Mouse (Mus musculus) midbrain, postnatal 0 days (tissue): ENCODE measurements at regions not wholly inside any gene's neighbourhood (a gene's known extent, or its start where the extent isn't known, plus 50 kb on each side); places are given as distances from the start of the nearest gene placed in this dataset.
A peak's percentile ranks its signal among the peaks of the same experiment; 100 is the strongest.
"Not testable (repeated sequence)": the region's sequence is repeated elsewhere in the genome, so short reads cannot be mapped to it uniquely, and the experiment has no call there.

Experiments used
- ATAC-seq: fragments of 200-750 bp; cut with Nextera tagmentation; 2 replicates; pipeline ENCODE4 v1.8.0; 2017; ENCODE audit warnings: moderate number of reproducible peaks, mild to moderate bottlenecking, moderate TSS enrichment, moderate library complexity; ENCODE audit not compliant: low FRiP score
- DNase-seq: peaks from one replicate; pipeline ENCODE4 v3.0.0-alpha.2; 2015; ENCODE audit warnings: low spot score
- H3K27ac ChIP-seq: fragments of 300-500 bp; sonication (generic); 2 replicates; pipeline ENCODE4 v1.5.1; 2014; ENCODE audit warnings: low read depth, mild to moderate bottlenecking, low read length, mixed read lengths
- H3K27me3 ChIP-seq: fragments of 300-500 bp; sonication (generic); 2 replicates; pipeline ENCODE4 v1.6.1; 2014; ENCODE audit warnings: low read length, control low read depth, mixed read lengths; ENCODE audit not compliant: insufficient read depth
- H3K36me3 ChIP-seq: fragments of 300-500 bp; sonication (generic); 2 replicates; pipeline ENCODE4 v1.6.1; 2014; ENCODE audit warnings: low read length, control low read depth, mixed read lengths; ENCODE audit not compliant: insufficient read depth
- H3K4me1 ChIP-seq: fragments of 300-500 bp; sonication (generic); 2 replicates; pipeline ENCODE4 v1.6.1; 2014; ENCODE audit warnings: mild to moderate bottlenecking, control low read depth, antibody characterized with exemption, low read length, mixed read lengths; ENCODE audit not compliant: insufficient read depth
- H3K4me2 ChIP-seq: fragments of 300-500 bp; sonication (generic); 2 replicates; pipeline ENCODE4 v1.6.1; 2014; ENCODE audit warnings: low read depth, mild to moderate bottlenecking, low read length, mixed read lengths; ENCODE audit not compliant: poor library complexity, severe bottlenecking
- H3K4me3 ChIP-seq: fragments of 300-500 bp; sonication (generic); 2 replicates; pipeline ENCODE4 v1.5.1; 2014; ENCODE audit warnings: low read depth, mild to moderate bottlenecking, low read length, moderate library complexity
- H3K9ac ChIP-seq: fragments of 300-500 bp; sonication (generic); replicated peaks from 2 replicates; pipeline ENCODE4 v1.6.1; 2014; ENCODE audit warnings: mild to moderate bottlenecking, low read length, moderate library complexity, mixed read lengths; ENCODE audit not compliant: poor library complexity, severe bottlenecking
- H3K9me3 ChIP-seq: fragments of 300-500 bp; sonication (generic); 2 replicates; pipeline ENCODE4 v1.6.1; 2016; ENCODE audit warnings: low read length, control low read depth
- CTCF ChIP-seq: IDR thresholded peaks from 2 replicates; pipeline ENCODE4 v1.5.1; 2016; ENCODE audit warnings: antibody characterized with exemption, mild to moderate bottlenecking
- WGBS: fragments of 180-500 bp; shearing (Covaris S2); extraction: QIAGEN DNeasy Blood & Tissue Kit; methylation state at CpG from one replicate; pipeline ENCODE4 v1.1.7; 2014; 5-methylcytosine and 5-hydroxymethylcytosine counted together

GRCm38 (mm10) chr12:112299603-112300002 lies 153.6 kb downstream of the Kif26a start:
- Histone ChIP-seq H3K4me2 (no peak overlapping the region), H3K4me3 (no peak overlapping the region), H3K4me1 (peaks cover 21% of the 10 kb centered on the region), H3K9ac (no peak overlapping the region), H3K27ac (no peak overlapping the region; the same call in 1 of the 2 replicates), H3K9me3 (no peaks in the 10 kb centered on the region), H3K36me3 (no peaks in the 10 kb centered on the region), H3K27me3 (peaks cover 12% of the 10 kb centered on the region)
- TF ChIP-seq CTCF, result peak; percentile 11
- DNase-seq (no peak), ATAC-seq (no peak)
- WGBS, result 61% methylated on average over 6 of the region's 6 CpGs

DNA sequence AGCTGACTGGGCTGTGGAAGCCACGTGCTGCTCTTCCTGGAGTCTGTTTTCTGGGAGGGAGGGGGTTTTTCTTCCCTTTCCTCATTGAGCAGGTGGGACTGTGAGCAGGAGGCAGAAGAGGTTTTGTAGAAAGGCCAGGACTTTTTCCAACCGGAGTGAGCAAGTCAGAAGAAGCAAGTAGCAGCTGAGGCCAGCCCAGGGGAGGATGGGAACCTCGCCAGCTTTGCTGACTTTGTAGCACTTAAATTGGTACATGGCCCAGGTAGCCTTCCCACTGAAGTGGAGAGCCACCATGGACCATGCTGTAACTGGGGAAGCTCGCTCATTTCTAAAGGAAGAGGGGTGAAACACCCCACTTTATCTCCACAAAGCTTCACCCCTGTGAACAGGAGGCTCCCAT lies 154.1 kb downstream of the Kif26a start:
- Histone ChIP-seq H3K27ac (no peak overlapping the region), H3K27me3 (peaks cover 12% of the 10 kb centered on the region), H3K4me2 (no peak overlapping the region), H3K4me3 (no peak overlapping the region), H3K9ac (no peak overlapping the region), H3K9me3 (no peaks in the 10 kb centered on the region), H3K4me1 (peaks cover 23% of the 10 kb centered on the region), H3K36me3 (no peaks in the 10 kb centered on the region)
- DNase-seq, result no peak
- 76% methylated on average over 4 of the region's 4 CpGs for WGBS
- ATAC-seq, result 0 out of 2 replicates have a peak, but pooled peaks have one; percentile 5
- no peak for TF ChIP-seq CTCF

DNA sequence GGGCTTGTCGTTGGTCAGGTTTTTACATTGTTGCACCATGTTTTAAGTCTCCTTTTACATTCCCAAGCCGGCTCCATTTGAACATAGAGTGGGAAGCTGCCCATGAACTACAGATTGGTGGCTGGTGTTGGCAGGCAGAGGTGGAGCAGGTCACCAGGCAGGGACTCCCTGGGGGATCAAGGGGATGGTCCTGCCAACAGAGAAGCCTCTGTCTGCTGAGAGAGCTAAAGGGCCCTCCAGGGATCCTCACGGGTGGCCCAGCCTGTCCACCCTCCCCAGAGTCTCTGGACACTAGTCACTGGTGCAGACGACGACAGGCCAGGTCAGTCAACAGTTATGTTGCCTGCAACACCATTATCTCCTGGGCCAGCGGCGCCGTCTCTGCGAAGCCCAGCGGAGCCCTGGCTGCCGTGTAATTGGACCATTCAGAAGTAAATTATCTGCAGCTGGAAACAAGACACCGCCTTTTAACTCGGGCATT lies 155.4 kb downstream of the Kif26a start:
- ATAC-seq (no peak), DNase-seq (no peak)

GRCm38 (mm10) chr12:112301929-112302328 lies 155.9 kb downstream of the Kif26a start:
- H3K27me3 ChIP-seq, result peaks cover 12% of the 10 kb centered on the region
- H3K36me3 ChIP-seq, result no peaks in the 10 kb centered on the region
- no peak overlapping the region for H3K4me2 ChIP-seq
- no peak overlapping the region for H3K27ac ChIP-seq
- H3K4me3 ChIP-seq, result no peak overlapping the region
- ATAC-seq (no peak), DNase-seq (no peak)
- H3K9ac ChIP-seq, result no peak overlapping the region
- H3K9me3 ChIP-seq, result no peaks in the 10 kb centered on the region
- WGBS, result 7% methylated on average over 8 of the region's 8 CpGs
- TF ChIP-seq CTCF, result no peak
- peaks cover 24% of the 10 kb centered on the region for H3K4me1 ChIP-seq

More for the DNA sequence above, 155.4 kb downstream of the Kif26a start:
- Histone ChIP-seq H3K27ac (no peak overlapping the region), H3K27me3 (peaks cover 12% of the 10 kb centered on the region), H3K4me1 (peaks cover 24% of the 10 kb centered on the region), H3K4me3 (no peak overlapping the region), H3K36me3 (no peaks in the 10 kb centered on the region), H3K4me2 (no peak overlapping the region), H3K9ac (no peak overlapping the region), H3K9me3 (no peaks in the 10 kb centered on the region)
- no peak for TF ChIP-seq CTCF
- WGBS, result 11% methylated on average over 13 of the region's 13 CpGs

- Histone ChIP-seq H3K9me3 (no peaks in the 10 kb centered on the region), H3K27ac (no peak overlapping the region), H3K4me3 (no peak overlapping the region), H3K4me2 (no peak overlapping the region), H3K4me1 (peaks cover 23% of the 10 kb centered on the region), H3K27me3 (peaks cover 7% of the 10 kb centered on the region), H3K36me3 (no peaks in the 10 kb centered on the region), H3K9ac (no peak overlapping the region)
- WGBS, result 65% methylated on average over 7 of the region's 7 CpGs
- ATAC-seq (no peak), DNase-seq (no peak)
- no peak for TF ChIP-seq CTCF
These were observed 160.2 kb downstream of the Kif26a start for GRCm38 (mm10) chr12:112306208-112306607.

DNA sequence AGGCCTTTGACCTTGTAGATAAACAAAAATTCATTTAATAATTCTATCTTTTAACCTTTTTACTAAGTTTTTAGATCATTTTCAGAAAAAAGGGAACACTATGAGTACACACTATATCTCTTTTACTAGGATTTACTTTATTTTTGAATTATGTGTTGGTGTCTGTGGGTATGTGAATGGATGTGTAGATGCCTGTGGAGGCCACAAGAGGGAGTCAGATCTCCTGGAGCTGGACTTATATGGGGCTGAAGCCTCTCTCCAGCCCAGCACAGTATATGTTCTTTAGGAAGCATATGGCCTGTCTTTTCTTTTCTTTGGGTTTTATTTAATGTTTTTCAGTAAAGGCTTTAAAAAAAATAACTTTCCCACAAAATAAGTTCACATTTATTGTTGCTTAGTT lies 162.0 kb downstream of the Kif26a start:
- Histone ChIP-seq H3K9ac (no peak overlapping the region), H3K9me3 (no peaks in the 10 kb centered on the region), H3K4me3 (no peak overlapping the region), H3K4me1 (peaks cover 14% of the 10 kb centered on the region), H3K36me3 (no peaks in the 10 kb centered on the region), H3K27ac (no peak overlapping the region), H3K27me3 (0 out of 2 replicates have a peak, but pooled peaks cover under 1% of the 10 kb centered on the region), H3K4me2 (no peak overlapping the region)
- ATAC-seq, result no peak
- peak; percentile 33 for TF ChIP-seq CTCF
- DNase-seq, result no peak

GRCm38 (mm10) chr12:112309096-112309495 lies 163.1 kb downstream of the Kif26a start:
- H3K4me3 ChIP-seq, ATAC-seq, H3K27ac ChIP-seq, H3K4me2 ChIP-seq, H3K27me3 ChIP-seq, DNase-seq, H3K36me3 ChIP-seq, H3K9ac ChIP-seq, H3K9me3 ChIP-seq: not testable (repeated sequence)
- peaks cover 14% of the 10 kb centered on the region for H3K4me1 ChIP-seq
- WGBS, result 92% methylated on average over 13 of the region's 13 CpGs
